Mouse (Mus musculus) MEL-GATA-1-ER (cell line): ENCODE data around the gene Pak1ip1.

Experiments
- DNase-seq: peaks from one replicate; pipeline ENCODE4 v3.0.0-alpha.2; 2012; ENCODE audit warnings: low read depth; ENCODE audit errors: extremely low read depth

Gene Pak1ip1

DNA sequence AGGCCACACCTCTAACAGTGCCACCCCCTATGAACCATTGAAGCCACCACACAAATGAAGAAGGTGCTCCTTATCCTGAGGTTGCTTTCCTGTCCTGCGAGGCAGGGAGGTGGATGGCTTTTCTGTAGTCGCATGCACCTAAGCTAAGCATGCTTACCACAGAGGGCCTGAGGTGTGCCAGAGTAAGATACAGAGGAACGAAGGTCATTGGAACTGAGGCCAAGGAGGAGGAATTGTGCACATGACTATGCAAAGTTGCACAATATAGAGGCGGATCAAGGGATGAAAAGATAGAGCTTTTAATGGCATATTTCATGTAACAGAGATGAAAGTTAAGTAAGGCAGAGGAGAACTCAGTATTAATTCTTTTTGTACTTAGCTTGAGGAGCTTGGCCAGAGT, 5.4 kb downstream of the Pak1ip1 start:
- no peak for DNase-seq

GRCm38 (mm10) chr13:41008271-41008670, 7.4 kb downstream of the Pak1ip1 start:
- no peak for DNase-seq

DNA sequence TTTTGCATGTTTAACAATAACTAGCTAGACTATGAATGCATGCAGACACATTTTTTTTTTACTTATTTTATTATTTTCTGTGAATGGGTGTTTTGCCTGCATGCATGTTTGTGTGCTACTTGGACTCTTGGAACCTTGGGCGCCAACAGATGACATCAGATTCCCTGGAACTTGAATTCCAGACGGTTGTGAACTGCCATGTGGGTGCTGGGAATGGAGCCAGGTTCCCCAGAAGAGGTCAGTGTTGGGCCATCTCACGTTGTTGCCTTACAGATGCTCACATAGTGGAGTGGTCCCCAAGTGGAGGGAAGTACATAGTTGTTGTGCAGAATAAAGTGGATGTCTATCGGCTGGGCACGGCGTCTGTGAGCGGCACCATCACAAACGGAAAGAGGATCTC, 8.1 kb downstream of the Pak1ip1 start:
- DNase-seq, result no peak

- peak; percentile 84 for DNase-seq
These were observed 15.2 kb downstream of the Pak1ip1 start, which contains the start of gene Tmem14c for GRCm38 (mm10) chr13:41015829-41016634. Gene Tmem14c (plus strand): TSS chr13:41016292.

DNA sequence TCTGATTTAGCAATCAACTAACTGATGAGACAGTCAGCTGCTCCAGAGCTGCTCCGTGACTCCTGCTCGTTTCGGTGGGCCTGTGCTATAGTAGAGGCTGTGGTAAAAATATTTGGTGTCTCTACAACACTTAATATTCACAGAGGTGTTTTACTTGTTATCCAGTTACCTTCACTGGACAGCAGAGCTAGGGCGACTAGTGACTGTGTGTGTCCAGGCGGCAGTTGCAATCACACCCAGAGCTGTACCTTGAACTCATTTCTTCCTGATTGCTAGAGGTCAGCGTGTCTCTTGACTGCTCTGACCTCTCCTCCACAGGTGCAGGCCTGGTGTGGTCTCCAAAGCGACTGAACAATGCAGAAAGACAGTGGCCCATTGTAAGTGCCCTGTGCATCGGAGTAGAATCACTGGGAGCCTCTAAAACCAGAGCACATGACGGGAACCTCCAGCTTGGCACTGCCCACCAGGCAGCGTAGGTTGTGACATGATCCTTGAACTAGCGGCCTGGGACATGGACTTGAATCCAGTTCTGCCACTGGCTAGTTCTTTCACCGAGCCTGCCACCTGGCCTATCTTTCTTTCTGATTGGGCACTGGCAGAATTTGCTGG, 16.1 kb downstream of the Pak1ip1 start:
- peak; percentile 40 for DNase-seq

DNA sequence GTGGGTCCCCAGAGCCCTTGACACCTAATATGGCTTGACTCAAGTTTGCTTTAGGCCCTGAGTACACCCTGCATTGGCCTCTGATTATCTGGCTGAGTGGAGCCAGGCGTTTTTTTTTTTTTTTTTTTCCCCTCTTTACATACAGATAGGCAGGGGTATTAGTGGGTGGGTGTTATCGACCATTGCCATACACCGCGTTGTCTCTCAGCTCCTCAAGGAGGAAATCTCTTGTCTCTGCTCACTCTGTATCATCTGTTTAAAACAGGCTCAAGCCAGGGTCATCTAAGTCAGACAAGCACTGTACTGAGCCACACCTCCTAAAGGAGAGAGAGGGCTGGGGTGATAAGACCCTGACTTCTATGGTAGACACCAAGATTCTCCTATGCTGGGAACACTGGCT, 17.0 kb downstream of the Pak1ip1 start:
- peak; percentile 96 for DNase-seq

- DNase-seq, result no peak
These were observed 17.4 kb downstream of the Pak1ip1 start for GRCm38 (mm10) chr13:41018236-41018635.

- peak; percentile 26 for DNase-seq
These were observed 18.2 kb downstream of the Pak1ip1 start for GRCm38 (mm10) chr13:41018756-41019591.

- DNase-seq, result peak; percentile 47
These were observed 19.7 kb downstream of the Pak1ip1 start for GRCm38 (mm10) chr13:41020494-41020893.

DNA sequence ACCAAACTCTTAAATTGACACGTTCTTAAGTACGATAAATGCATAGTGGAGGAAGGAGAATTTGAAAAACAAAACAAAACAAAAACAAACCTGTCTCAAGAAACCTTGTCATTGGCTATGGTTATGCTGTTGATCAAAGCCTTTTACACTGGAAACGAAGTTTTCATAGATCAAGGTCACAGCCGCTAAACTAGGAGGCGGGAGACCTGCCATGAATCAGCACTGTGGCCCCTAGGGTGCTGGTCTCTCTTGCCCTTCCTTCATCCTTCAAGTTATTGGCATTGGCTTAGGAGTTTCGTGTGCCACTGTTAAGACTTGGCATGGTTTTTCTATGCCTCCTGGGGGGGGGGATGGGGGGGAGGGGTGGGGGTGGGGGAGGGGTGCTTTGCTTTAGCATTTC, 20.8 kb downstream of the Pak1ip1 start:
- DNase-seq, result no peak

GRCm38 (mm10) chr13:41022099-41022498, 21.3 kb downstream of the Pak1ip1 start:
- no peak for DNase-seq

- DNase-seq, result no peak
These were observed 29.3 kb downstream of the Pak1ip1 start for GRCm38 (mm10) chr13:41030098-41030497.

DNA sequence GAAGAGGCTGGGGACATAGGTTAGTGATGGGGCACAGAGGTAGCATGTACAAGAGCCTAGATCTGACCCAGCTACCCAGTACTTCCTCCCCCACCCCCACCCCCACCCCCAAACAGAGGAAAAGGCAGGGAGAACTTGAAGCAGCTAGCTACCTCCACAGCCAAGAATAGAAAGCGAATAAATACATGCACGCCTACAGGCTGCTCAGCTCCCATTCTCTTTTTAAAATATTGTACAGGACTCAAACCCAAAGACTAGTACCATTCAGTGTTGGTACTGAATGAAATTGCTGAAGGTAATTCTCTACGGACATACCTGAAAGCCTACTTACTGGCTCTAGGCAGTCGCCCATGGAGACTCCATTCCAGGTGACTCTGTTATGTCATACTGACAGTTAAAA, 41.7 kb downstream of the Pak1ip1 start:
- DNase-seq, result no peak

- DNase-seq, result no peak
These were observed 45.1 kb downstream of the Pak1ip1 start for GRCm38 (mm10) chr13:41045901-41046300.

- no peak for DNase-seq
These were observed 46.5 kb downstream of the Pak1ip1 start for GRCm38 (mm10) chr13:41047280-41047679.

- no peak for DNase-seq
These were observed 51.1 kb downstream of the Pak1ip1 start for GRCm38 (mm10) chr13:41051965-41052364.
